Mouse (Mus musculus) adrenal gland, adult 18-20 months (tissue): ENCODE results near the gene Olfr1341. TPM values are rescaled to one million over a fixed set of nuclear protein-coding genes. Genes with fewer than 3 reads are reported as not detected.

ENCODE experiments used
- DNase-seq, 2 experiments: peaks; one replicate each; pipeline ENCODE4 v3.0.0; 2021 to 2022; ENCODE audit warnings: low spot score in 2 of 2
- long read RNA-seq, 2 experiments: library from polyadenylated mRNA; stranded (forward); transcript quantifications; one replicate each; pipeline ENCODE4 v2.0.0; 2021
- total RNA-seq, 2 experiments: library from RNA; stranded (reverse); gene quantifications; 1 replicate in 1 of 2; 2 replicates in 1 of 2; pipeline ENCODE4 v1.2.3; 2021

The Olfr1341 gene
- not detected for total RNA-seq
- long read RNA-seq, experiment 1: 0 reads
- long read RNA-seq, experiment 2: 0 reads

DNA sequence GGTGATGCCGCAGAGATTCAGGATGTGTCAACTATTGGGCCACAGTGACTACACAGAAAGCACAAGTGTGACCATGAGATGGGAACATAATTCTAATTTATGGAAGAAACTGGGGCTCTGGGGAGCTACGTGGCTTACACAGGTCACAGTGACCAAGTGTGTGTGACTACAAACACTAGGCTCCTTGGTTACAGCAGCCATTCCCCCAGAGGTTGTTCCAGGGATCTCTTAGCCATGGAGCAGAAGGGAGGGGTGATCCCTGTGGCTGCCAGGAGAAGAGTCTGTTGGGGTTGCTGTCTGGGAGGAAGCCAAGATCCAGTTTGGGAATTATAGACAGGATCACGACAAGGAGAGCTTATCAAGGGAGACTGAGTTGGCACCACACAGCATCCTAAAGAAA, at the start of gene Olfr1341:
Gene Olfr1341, plus strand, starts transcription at position 301 of the 400 bp plus-strand sequence.
- no peak for DNase-seq

DNA sequence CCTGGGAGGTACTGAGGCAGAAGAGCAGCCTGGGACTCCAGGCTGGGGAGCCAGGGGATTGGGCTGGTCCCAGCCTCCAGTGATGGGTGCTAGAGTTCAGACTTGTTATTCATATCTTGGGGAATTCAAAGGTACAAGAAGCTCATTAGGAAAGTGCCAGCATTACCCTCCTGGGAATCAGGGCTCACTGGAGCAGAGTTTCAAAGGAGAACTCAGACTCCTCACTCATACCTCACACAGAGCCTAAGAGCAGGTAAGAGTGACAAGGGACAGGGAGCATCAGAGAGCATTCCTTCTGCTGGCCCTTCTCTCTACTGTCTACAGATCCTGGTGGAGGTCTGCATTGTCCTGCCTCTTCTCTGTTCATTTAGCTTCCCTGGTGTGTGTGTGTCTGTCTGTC, 44.7 kb upstream of the Olfr1341 start, which contains the start of gene Olfr62:
Gene Olfr62, plus strand, starts transcription at position 301 of the 400 bp plus-strand sequence.
- DNase-seq: no peak

DNA sequence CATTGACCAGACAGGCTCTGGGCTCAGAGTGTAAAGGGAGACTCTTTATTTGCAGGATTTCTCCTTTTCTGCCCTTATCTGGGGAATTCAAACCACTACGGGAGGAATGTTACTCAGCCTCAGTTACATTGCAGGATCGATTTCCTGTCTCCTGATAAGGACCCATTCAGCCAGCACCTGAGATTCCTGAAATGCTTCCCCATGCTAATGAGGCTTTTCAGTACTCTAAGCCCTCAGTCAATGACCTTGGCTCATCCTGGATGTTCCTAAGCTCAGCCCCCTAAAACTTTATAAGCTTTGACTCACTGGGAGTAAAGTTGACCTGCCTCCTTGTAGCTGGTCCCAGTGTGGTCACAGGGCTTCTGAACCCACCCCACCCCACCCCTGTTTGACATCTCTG, 16.2 kb upstream of the Olfr1341 start:
- DNase-seq: no peak

DNA sequence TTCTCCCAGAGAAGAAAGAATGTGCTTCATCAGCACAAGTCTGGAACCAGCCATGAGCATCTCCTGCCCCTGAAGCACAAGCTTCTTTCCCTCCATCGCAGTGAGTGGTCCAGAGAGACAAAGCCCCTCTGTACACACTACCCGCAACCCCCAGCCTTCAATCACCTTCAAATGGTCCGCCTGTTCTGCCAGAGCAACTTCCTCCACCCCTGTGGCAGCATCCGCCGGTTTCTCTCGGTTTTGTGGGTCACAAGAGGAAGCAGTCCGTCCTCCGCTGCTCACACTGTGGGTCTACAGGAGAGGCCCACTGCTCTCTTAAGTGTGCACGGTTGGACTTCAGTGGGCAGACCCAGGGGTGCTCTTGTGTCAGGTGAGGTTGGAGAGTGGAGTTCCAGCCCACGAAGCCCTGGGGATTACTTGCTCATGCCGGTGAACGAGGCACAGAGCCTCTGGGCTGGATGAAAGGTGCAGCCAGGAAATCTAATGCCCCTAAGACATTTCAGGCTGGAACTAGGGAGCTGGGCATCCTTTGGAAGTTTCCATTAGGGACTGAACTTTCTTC, 10.8 kb upstream of the Olfr1341 start, which contains the start of gene Olfr1342:
Gene Olfr1342, minus strand, starts transcription at position 345 of the 562 bp plus-strand sequence.
- no peak for DNase-seq

DNA sequence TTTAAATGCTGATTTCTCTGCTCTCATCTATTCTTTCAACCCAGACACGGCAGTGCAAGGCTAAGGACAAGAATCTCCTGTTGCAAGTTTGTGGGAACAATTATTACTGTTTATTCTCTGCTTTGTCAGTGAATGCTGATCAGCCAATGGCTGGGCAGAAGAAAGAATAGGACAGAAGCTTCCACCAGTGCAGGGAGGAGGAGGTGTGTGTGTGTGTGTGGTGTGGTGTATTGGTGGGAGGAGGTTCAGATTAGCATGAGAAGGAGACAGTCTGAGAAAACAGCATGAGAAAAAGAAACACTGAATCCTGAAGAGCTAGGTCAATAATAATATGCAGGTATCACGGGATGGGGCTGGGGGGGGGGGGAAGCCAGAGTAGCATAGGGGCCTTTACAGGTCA, 9.5 kb upstream of the Olfr1341 start:
- no peak for DNase-seq

DNA sequence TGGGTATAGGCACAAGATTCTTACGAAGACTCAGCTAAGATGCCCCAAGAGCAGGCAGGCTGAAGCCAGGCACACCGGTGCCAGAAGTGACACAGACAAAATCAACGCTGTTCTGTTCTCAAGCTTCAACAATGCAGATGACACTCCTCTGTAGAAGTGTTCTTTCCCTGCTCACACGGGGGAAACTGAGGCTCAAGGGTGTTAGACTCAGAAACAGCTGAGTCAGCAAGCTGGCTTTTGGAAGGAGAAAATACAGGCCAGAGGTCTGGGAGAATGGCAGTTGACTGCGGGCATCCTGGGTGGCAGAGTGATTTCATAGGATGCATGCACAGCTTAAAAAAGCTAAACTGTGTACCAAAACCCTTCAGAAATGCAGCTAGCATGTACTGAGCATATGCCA, 4.8 kb downstream of the Olfr1341 start:
- no peak for DNase-seq

DNA sequence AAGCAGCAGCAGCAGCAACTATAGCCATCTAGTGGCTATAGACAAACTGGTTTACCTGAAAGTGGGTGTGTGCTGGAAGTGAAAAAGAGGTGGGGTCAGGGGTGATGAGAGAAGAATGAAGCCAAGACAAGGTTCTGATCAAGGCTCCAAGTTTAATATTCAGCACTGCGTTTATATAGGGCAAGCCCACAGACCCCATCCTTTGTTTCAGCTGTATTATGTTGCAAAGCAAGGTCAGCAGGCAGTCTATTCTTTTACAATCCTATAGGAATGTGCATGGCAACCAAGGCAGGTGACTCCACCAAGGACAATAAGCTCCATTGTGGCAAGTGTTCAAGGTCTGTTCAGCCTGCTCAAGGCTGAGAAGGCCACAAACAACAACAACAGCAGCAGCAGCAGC, 8.3 kb downstream of the Olfr1341 start:
- no peak for DNase-seq

DNA sequence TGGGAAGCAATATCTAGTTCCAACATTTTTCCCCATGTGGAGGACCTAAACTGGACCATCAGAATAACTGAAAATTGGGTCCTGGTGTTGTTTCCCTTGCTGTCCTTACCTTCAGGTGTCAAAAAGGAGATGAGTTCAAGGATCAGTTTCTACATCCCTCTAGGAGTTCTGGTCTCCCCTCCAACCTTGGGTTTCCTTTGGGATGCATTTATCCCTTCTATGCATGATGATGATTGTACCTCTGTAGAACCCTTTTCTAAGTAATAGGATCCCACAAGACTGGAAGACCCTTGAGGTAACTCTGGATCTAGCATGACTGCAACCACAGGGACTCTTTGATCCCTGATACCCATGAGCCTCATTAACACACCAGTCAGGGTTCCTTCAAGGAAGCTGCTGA, 16.5 kb downstream of the Olfr1341 start, which contains the start of gene Olfr1340:
Gene Olfr1340, plus strand, starts transcription at position 301 of the 400 bp plus-strand sequence.
- DNase-seq: no peak

DNA sequence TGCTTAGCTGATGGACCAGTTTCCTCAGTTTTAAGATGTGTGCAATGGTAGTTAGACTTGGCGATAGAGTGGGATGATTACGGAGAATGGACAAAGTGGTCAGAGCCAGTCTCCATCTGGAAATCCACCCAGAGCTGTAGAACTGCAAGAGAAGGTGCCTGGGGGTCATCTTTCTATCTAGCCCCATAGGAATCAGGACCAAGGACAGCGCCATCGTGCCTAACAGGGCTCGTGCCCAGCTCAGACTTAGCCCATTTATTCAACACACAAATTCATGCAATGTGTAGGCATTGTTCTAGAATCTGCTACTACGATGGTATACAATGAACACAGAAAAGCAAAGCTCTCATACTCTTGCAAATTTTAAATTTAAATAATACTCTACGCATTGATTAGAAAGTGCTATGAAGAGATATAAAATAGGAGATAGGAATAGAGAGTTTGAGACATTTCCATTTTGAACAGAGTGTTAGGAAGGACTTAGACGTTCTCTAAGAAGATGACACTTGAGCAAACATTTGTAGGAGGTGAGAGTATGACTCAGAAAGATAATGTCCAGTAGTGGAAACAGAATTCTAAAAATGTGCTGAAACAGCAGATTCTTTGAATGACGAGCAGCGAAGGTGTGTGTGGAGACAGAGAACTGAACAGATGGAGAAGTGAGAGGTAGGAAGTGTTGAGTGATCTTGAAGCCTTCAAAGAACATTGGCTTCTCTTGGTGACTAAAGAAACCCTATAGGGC, 18.6 kb downstream of the Olfr1341 start:
- peak in 1 of 2 experiments; percentile 2 for DNase-seq

DNA sequence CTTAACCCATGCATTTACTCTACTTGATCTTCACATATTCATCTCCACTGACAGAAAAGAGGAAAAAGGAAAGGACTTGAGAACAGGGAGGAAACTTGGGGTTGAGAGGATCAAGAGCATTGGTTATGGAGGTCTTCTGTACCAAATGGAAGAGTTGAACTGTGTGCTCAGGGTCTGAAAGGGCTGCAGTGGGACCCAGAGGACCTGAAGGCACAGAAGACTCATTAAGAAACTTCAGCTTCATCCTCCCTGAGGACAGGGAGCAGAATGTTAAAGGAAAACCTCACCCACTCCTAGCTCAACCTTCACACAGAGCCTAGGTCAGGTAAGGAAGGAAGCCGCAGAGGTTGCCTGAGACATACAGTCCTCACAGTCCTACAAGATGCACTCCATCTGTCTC, 28.6 kb downstream of the Olfr1341 start, which contains the start of gene Olfr1339:
Gene Olfr1339, plus strand, starts transcription at position 301 of the 400 bp plus-strand sequence.
- DNase-seq: no peak

DNA sequence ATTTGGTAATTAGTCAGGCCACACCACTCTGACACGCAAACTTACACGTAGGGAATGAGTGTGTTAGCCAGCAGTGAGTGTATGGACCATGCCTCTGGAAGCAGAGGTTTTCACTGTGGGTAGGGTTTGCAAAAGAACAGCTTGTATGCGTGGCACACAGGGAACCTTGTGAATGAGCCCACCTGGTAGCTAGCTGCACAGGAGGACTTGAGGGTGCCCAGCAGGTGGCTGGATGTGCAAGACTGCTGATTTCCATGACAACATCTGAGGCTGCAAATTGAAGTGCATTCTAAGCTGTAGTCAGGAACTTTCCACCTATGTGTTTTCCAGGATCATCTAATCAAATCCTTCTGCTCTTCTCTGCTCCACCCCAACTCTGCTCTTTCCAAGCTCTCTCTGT, 36.3 kb downstream of the Olfr1341 start:
- DNase-seq: no peak

DNA sequence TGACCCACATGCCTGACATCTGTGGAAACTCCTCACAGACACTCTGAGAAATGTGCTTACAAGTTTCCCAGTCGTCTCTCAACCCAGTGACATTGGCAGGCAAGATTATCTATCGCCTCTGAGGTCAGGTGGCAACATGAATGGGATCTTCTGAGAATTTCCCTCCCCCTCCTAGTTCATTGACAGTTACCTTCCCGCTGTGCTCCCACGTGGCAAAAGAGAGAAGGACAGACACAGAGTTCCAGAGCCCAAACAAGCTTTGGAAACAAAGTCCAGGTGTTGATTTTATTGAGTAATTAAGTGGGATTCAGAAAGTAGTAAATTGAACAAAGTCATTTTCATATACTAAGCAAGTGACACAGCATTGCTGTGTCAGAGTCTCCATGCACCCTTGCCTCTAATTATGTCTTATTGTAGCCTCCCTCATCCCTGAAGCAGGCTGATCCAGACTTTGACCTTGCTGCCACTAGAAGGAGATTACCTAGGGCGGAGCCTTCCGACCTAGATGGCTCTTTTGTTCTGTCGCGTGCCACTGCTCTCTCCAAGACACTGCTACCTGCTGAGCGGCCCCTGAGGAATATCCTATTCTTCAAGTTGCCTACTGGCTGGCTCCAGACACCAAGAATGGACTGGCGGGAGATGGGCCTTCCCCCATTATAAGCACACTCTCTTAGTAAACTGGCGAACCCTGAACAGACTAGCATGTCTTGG, 37.8 kb downstream of the Olfr1341 start:
- no peak for DNase-seq

DNA sequence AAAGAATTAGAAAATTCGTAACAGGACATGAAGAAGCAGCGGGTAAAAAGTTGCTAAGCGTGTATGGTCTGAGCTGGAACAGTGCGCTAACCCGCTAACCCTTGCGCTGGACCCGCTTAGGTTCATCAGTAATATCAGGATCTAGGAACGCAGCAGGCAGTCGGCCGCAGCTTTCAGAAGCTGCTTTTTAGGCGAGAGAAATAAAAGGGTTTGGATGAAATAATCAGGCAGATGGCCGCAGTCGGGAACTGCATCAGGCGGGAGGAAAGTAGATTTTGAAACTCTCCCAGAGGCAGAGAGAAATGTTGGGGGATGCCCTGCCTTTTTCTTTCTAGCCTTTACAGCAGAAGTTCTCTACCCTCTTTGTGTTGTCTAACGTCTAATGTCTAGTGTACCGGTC, 38.6 kb downstream of the Olfr1341 start:
- no peak for DNase-seq

DNA sequence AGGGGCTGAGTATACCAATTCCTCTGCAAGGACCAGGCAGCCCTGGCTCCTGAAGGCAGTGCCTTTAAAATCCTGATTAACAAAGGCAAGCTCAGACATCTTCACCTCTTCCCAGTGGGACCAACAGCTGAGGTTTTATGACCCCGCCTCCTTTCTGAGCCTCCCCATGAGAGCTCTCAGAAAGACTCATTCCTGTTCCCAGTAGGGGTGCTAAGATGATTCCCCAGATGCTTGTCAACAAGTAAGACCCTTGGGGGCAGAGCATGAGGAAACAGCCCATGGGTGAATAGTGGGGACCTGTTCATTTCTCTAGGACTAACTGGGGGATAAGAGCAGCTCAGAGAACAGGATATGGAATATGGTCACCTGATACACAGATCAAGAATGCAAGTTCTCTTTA, 55.3 kb downstream of the Olfr1341 start, which contains the start of gene Olfr1338:
Gene Olfr1338, minus strand, starts transcription at position 101 of the 400 bp plus-strand sequence.
- no peak for DNase-seq

Other genes starting within 250 kb of the Olfr1341 start
- gene Mpl, start 246.0 kb upstream of the Olfr1341 start, total RNA-seq: under 1 TPM in 1 of 2 experiments, not detected in 1; 0.22 TPM
- gene Tie1, start 213.5 kb upstream of the Olfr1341 start, total RNA-seq: 10 to 100 TPM; 36.1 to 41.7 TPM
- not detected for gene 2610528J11Rik, start 176.5 kb upstream of the Olfr1341 start, total RNA-seq
- gene Tmem125, start 159.5 kb upstream of the Olfr1341 start, total RNA-seq: not detected
- not detected for gene Cfap57, start 82.7 kb upstream of the Olfr1341 start, total RNA-seq
- gene Ebna1bp2, start 82.7 kb upstream of the Olfr1341 start, total RNA-seq: 10 to 100 TPM; 75.6 to 76.0 TPM
- not detected for gene Olfr62, start 44.6 kb upstream of the Olfr1341 start, total RNA-seq
- gene Olfr1342, start 10.8 kb upstream of the Olfr1341 start, total RNA-seq: not detected
- not detected for gene Olfr1340, start 16.6 kb downstream of the Olfr1341 start, total RNA-seq
- gene Olfr1339, start 28.7 kb downstream of the Olfr1341 start, total RNA-seq: not detected
- gene Olfr1338, start 55.2 kb downstream of the Olfr1341 start, total RNA-seq: not detected
- gene Olfr1337, start 79.1 kb downstream of the Olfr1341 start, total RNA-seq: not detected
- gene Olfr1335, start 106.4 kb downstream of the Olfr1341 start, total RNA-seq: not detected
- not detected for gene Olfr1333, start 132.8 kb downstream of the Olfr1341 start, total RNA-seq
- not detected for gene Olfr1331, start 161.1 kb downstream of the Olfr1341 start, total RNA-seq
- gene Olfr1330, start 185.1 kb downstream of the Olfr1341 start, total RNA-seq: not detected
- not detected for gene Olfr1329, start 213.9 kb downstream of the Olfr1341 start, total RNA-seq
- not detected for gene Olfr1328, start 235.1 kb downstream of the Olfr1341 start, total RNA-seq